Mouse (Mus musculus) liver (tissue): ENCODE data around the gene Olfr584.
A peak's percentile ranks its signal among the peaks of the same experiment; 100 is the strongest.

Experiments
- DNase-seq: peaks from one replicate; pipeline ENCODE4 v3.0.0-alpha.2; 2020; ENCODE audit warnings: mixed read lengths

Gene Olfr584

GRCm38 (mm10) chr7:103081585-103081984 lies at the start of gene Olfr584:
Gene Olfr584 (plus strand): TSS chr7:103081885.
- no peak for DNase-seq

- DNase-seq = no peak
Observed at GRCm38 (mm10) chr7:103037724-103038123, 44.0 kb upstream of the Olfr584 start, which contains the start of gene Olfr582. Gene Olfr582 (plus strand): TSS chr7:103038024.

- DNase-seq = no peak
Observed at GRCm38 (mm10) chr7:103051000-103051399, 30.7 kb upstream of the Olfr584 start, which contains the start of gene Olfr583. Gene Olfr583 (plus strand): TSS chr7:103051300.

- no peak for DNase-seq
Observed at GRCm38 (mm10) chr7:103097420-103097819, 15.7 kb downstream of the Olfr584 start, which contains the start of gene Olfr585. Gene Olfr585 (plus strand): TSS chr7:103097720.

- DNase-seq = peak; percentile 8
Observed at GRCm38 (mm10) chr7:103119406-103119805, 37.7 kb downstream of the Olfr584 start.

GRCm38 (mm10) chr7:103125538-103125937 lies 43.9 kb downstream of the Olfr584 start, which contains the start of gene Olfr586:
Gene Olfr586 (minus strand): TSS chr7:103125638.
- DNase-seq = no peak
